Mouse (Mus musculus) T-helper 17 cell (primary cell): Measurements from ENCODE around the gene Gpr152.

Experiments
- in situ Hi-C, 2 experiments: fragments of 300-600 bp; cut with MboI, MseI; formaldehyde crosslinking; loops; 1 replicate in 1 of 2; 2 replicates in 1 of 2; pipeline ENCODE4 v1.15.1; 2025; ENCODE audit warnings: high pct_unique_total_duplicates in 2 of 2

The Gpr152 gene

DNA sequence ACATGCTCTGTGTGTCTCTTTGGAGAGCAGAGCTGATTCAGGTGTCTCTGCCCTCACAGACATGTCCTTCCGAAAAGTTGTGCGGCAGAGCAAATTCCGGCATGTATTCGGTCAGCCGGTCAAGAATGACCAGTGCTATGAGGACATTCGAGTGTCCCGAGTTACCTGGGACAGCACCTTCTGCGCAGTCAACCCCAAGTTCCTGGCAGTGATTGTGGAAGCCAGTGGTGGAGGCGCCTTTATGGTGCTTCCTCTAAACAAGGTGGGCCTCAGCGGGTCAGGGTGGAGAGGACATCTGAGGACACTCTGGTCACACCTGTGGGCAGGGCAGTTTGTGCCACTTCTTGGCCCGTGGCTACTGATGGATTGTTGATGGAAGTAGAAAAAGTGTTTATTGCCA lies 9.7 kb downstream of the Gpr152 start:
- in situ Hi-C loops, result no loop called here

DNA sequence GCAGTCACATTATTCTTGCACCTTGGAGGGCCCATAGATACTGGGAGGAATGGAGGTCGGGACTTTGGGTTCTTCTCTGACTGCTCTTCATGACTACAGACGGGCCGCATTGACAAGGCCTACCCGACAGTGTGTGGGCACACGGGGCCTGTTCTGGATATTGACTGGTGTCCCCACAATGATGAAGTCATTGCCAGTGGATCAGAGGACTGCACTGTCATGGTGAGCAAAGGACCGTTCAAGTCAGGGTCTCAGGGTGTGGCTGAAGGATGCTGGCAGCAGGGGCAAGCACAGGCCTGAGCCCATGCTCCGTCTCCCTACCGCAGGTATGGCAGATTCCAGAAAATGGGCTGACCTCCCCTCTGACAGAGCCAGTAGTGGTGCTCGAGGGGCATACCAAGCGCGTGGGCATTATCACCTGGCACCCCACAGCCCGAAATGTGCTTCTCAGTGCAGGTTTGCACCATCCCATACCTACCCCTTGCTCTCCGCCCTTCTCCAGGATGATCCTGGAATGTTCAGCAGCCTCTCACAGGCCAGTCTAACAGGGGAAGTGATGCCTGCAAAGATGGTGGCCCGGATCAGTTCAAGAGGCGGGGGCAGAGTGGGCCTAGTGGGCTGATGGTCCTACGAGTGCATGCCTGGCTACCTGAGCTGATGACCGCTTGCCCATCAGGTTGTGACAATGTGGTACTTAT lies 10.3 kb downstream of the Gpr152 start:
- in situ Hi-C loops, result loop anchor here in 1 of 2 experiments (5.0 kb wide), 1 partner anchor 53 kb away; the partner anchor contains the start of genes Cdk2ap2 and Pitpnm1

DNA sequence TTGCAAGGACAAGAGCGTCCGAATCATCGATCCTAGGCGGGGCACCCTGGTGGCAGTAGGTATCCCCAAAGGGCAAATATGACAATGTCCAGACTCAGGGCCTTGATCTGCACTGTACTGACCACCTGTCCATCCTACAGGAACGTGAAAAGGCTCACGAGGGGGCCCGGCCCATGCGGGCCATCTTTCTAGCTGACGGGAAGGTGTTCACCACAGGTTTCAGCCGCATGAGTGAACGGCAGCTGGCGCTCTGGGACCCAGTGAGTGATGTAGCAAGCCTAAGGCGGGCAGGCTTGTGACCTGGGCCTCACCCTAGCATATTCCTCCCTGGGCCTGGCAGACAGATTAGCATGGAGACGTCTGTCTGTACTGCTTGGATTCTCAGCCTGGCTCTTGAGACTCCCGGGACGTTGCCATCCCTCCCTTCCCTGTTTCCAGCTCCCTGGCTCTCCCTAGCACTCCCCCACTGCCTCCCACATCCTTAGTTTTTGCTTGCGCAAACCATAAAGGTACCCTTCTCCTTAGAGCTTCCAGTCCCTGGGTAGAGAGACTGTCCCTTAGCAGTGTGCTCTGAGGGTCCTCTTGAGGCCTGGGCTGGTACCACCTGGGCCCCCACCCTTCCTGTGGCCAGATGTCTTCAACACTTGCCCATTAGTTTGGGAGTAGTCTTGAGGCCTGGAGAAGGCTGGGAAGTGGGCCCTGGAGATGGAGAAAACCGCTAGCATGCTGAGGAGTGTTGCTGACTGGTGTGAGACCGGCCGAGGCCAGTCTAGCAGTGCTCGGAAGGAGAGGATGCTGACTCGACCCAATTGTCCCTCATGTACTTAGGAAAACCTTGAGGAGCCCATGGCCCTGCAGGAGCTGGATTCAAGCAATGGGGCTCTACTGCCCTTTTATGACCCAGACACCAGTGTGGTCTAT lies 11.2 kb downstream of the Gpr152 start:
- in situ Hi-C loops, result loop anchor here in 1 of 2 experiments (5.0 kb wide), 1 partner anchor 54 kb away; the partner anchor contains the start of genes Cdk2ap2 and Pitpnm1

GRCm38 (mm10) chr19:4151488-4151860 lies 11.9 kb downstream of the Gpr152 start:
- in situ Hi-C loops, result loop anchor here in 1 of 2 experiments (5.0 kb wide), 1 partner anchor 54 kb away; the partner anchor contains the start of genes Cdk2ap2 and Pitpnm1

- in situ Hi-C loops, result loop anchor here in 1 of 2 experiments (5.0 kb wide), 1 partner anchor 55 kb away; the partner anchor contains the start of genes Cdk2ap2 and Pitpnm1
Measured at GRCm38 (mm10) chr19:4151898-4152297, 12.3 kb downstream of the Gpr152 start.

GRCm38 (mm10) chr19:4152445-4153231 lies 13.1 kb downstream of the Gpr152 start:
- in situ Hi-C loops, result loop anchor here in 1 of 2 experiments (5.0 kb wide), 1 partner anchor 55 kb away; the partner anchor contains the start of genes Cdk2ap2 and Pitpnm1

GRCm38 (mm10) chr19:4153232-4153654 lies 13.7 kb downstream of the Gpr152 start, which contains the start of gene Ptprcap:
Gene Ptprcap, plus strand, starts transcription at chr19:4153604.
- in situ Hi-C loops, result loop anchor here in 1 of 2 experiments (5.0 kb wide), 1 partner anchor 56 kb away; the partner anchor contains the start of genes Cdk2ap2 and Pitpnm1

GRCm38 (mm10) chr19:4154437-4155222 lies 15.0 kb downstream of the Gpr152 start:
- in situ Hi-C loops, result loop anchor here in 1 of 2 experiments (5.0 kb wide), 1 partner anchor 57 kb away; the partner anchor contains the start of genes Cdk2ap2 and Pitpnm1

- in situ Hi-C loops, result no loop called here
Measured at GRCm38 (mm10) chr19:4155223-4156072, 15.9 kb downstream of the Gpr152 start.

- in situ Hi-C loops, result no loop called here
Measured at GRCm38 (mm10) chr19:4156073-4156579, 16.5 kb downstream of the Gpr152 start.

DNA sequence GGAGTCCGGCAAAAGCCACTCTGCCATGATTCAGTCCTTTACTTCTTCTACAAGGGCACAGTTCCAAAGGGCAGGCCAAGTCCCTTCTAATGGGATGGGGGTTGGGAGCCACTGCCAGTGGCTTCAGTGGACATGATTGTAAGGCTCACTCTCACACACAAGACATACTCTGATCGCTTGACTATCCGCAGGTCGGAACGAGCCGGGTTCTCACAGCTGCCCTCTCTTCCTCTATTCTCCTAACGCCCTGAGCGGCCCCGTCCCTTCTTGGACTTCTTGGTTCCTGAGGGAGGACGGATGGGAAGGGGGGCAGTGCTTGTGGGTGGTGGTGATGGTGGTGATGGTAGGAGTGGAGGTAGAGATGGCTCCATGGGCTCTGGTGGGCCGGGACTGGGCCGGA lies 17.2 kb downstream of the Gpr152 start:
- in situ Hi-C loops, result no loop called here

GRCm38 (mm10) chr19:4159049-4159448 lies 19.5 kb downstream of the Gpr152 start:
- in situ Hi-C loops, result no loop called here

- in situ Hi-C loops, result no loop called here
Measured at GRCm38 (mm10) chr19:4162646-4163542, 23.3 kb downstream of the Gpr152 start, which contains the start of gene Rps6kb2. Gene Rps6kb2, minus strand, starts transcription at chr19:4163354.

DNA sequence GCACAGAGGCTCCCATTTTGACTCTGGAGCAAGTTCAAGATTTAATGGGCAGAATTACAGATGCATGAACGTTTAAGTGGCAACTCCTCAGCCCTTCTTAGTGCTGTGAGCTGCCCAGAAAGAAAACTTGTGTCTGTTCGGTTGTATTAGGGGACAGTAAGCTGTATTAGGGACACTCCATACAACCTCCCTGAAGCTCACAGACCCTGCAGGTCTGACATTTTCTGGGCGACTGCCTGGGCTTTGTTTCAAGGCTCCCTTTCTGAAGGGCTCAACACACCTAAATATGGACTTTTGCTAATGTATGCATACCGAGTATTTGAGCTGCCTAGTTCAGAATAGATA lies 23.9 kb downstream of the Gpr152 start:
- in situ Hi-C loops, result no loop called here

DNA sequence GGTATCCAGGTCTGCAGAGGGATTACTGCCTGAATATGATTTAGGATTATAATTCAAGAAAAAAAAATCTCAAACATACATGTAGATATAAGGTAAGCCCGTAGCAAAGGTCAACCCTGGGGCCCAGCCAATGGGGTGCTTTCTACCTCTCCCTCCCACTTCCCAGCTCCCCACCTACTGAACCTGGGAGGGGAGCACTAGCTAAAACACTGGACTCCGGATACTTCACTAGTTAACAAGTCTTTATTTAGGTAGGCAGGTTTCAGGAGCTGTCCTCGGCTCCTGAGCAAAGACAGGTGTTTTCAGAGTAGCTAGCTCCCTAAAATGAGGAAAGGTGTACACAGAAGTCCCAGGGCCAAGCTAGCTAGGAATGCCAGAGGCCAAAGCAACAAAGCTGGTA lies 24.5 kb downstream of the Gpr152 start:
- in situ Hi-C loops, result no loop called here

DNA sequence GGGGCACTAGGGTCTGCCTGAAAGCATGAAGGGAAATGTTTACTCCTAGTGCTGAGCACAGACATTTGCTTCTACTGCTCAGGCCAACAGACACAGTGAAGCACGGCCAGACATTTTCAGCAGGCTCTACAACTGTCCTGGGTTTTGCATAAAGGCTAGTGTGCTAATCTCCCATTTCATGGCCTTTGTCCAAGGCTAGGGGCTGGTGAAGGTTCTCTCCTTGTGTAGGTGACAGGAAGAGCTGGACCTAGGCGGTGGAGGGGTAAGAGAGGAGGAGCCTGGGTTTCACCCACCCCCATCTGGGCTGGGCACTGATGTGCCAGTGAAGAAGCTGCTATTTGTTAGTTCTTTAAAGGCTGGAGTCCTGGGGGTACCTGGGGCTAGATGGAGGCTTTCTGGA lies 25.1 kb downstream of the Gpr152 start:
- in situ Hi-C loops, result no loop called here

- in situ Hi-C loops, result no loop called here
Measured at GRCm38 (mm10) chr19:4166678-4167476, 27.3 kb downstream of the Gpr152 start.
